26 mouse cellular contexts compared by ENCODE assay signal in genomic region chr15:67626704-67627287, GRCm38 (mm10).
DNase-seq lines count a peak whose midpoint lies in the region; ATAC-seq and TF ChIP-seq lines count a peak whose summit lies in the region.
"Had no signal": no experiment of that assay in that cellular context is flagged by ENCODE, and none has a peak within 500 bp of the region (broad histone marks: within the 10 kb centered on the region; RNA-seq: fewer than 3 reads in every experiment).

No protein-coding gene starts in this region.

- no peak overlapping the region for H3K27ac ChIP-seq in liver, postnatal 0 days (ENCODE audit: low read depth)
- no peak overlapping the region for H3K27ac ChIP-seq in liver, embryonic 11.5 days (ENCODE audit: low read depth, low read length)
- H3K27ac ChIP-seq in heart, embryonic 11.5 days (ENCODE audit: low read depth, low read length): no peak overlapping the region
- H3K27ac ChIP-seq: embryonic facial prominence, embryonic 13.5 days; forebrain, embryonic 10.5 days; forebrain, embryonic 13.5 days; hindbrain, embryonic 10.5 days; hindbrain, embryonic 13.5 days had no signal

- H3K4me2 ChIP-seq in liver, postnatal 0 days (ENCODE audit: low read depth, low read length): no peak overlapping the region
- no peak overlapping the region for H3K4me2 ChIP-seq in liver, embryonic 11.5 days
- no peak overlapping the region for H3K4me2 ChIP-seq in heart, embryonic 11.5 days
- H3K4me2 ChIP-seq: embryonic facial prominence, embryonic 13.5 days; forebrain, embryonic 13.5 days; hindbrain, embryonic 13.5 days had no signal

- no peak overlapping the region for H3ac ChIP-seq in C2C12 (ENCODE audit: control insufficient read depth, insufficient read length, low read depth)

- no peak for TF ChIP-seq EP300 in liver, postnatal 0 days (IDR thresholded peaks at IDR 0.05; ENCODE audit: low read depth)

- DNase-seq in liver, postnatal 0 days: no peak
- no peak for DNase-seq in liver, embryonic 11.5 days (ENCODE audit: low spot score)
- DNase-seq in left cerebral cortex, postnatal 36 days (ENCODE audit: low spot score in 2 of 2): no peak
- DNase-seq: adrenal gland, postnatal 10 days; adrenal gland, postnatal 36 days; B cell, adult 2 months; cerebellum, adult 18-20 months; cerebellum, adult 9-10 months; cerebellum, postnatal 14 days; gastrocnemius, postnatal 25 days; heart, adult 18-20 months; kidney, adult 2 months had no signal

- H3K79me2 ChIP-seq in C2C12 (ENCODE audit: control insufficient read depth, insufficient read depth): no peaks in the 10 kb centered on the region

- H3K9me3 ChIP-seq in liver, postnatal 0 days (ENCODE audit: low read length): no peaks in the 10 kb centered on the region
- H3K9me3 ChIP-seq in liver, embryonic 11.5 days (ENCODE audit: control insufficient read depth, low read length): no peaks in the 10 kb centered on the region; the same call in 1 of the 2 replicates
- H3K9me3 ChIP-seq in heart, embryonic 11.5 days (replicated peaks; ENCODE audit: control insufficient read depth, low read length): no peaks in the 10 kb centered on the region; the same call in 1 of the 2 replicates
- H3K9me3 ChIP-seq: G1E; hindbrain, embryonic 13.5 days had no signal

- 0 out of 2 replicates have a peak, but pooled peaks have one; percentile 11 for TF ChIP-seq CTCF in liver, postnatal 0 days (IDR thresholded peaks at IDR 0.05; ENCODE audit: low read depth)
- no peak for TF ChIP-seq CTCF in C2C12 (IDR thresholded peaks at IDR 0.05; ENCODE audit: control insufficient read depth, insufficient read depth, insufficient read length)

- no peak overlapping the region for H3K4me3 ChIP-seq in liver, postnatal 0 days (ENCODE audit: low read depth, low read length)
- no peak overlapping the region for H3K4me3 ChIP-seq in liver, embryonic 11.5 days (ENCODE audit: low read depth, low read length)
- H3K4me3 ChIP-seq in C2C12 (ENCODE audit: insufficient read depth, poor library complexity, severe bottlenecking): no peak overlapping the region
- no peak overlapping the region for H3K4me3 ChIP-seq in heart, embryonic 11.5 days (ENCODE audit: low read depth, low read length)
- H3K4me3 ChIP-seq: embryonic facial prominence, embryonic 13.5 days; forebrain, embryonic 10.5 days; forebrain, embryonic 13.5 days; hindbrain, embryonic 10.5 days; hindbrain, embryonic 13.5 days had no signal

- H3K79me3 ChIP-seq in C2C12 (ENCODE audit: low read depth): no peaks in the 10 kb centered on the region

- intact Hi-C loops in left cerebral cortex, postnatal 36 days (cut with DNase I): no loop called here

- no peaks in the 10 kb centered on the region for H3K36me3 ChIP-seq in liver, postnatal 0 days (replicated peaks; ENCODE audit: insufficient read depth, low read length)
- no peaks in the 10 kb centered on the region for H3K36me3 ChIP-seq in liver, embryonic 11.5 days (ENCODE audit: control insufficient read depth, insufficient read depth, low read length)
- no peaks in the 10 kb centered on the region for H3K36me3 ChIP-seq in C2C12 (ENCODE audit: control insufficient read depth, insufficient read depth)
- no peaks in the 10 kb centered on the region for H3K36me3 ChIP-seq in heart, embryonic 11.5 days (ENCODE audit: control insufficient read depth, insufficient read depth, low read length)
- H3K36me3 ChIP-seq: embryonic facial prominence, embryonic 13.5 days; forebrain, embryonic 10.5 days; G1E; hindbrain, embryonic 10.5 days; hindbrain, embryonic 13.5 days had no signal

- ATAC-seq in liver, postnatal 0 days: no peak
- no peak for ATAC-seq in liver, embryonic 11.5 days (replicated peaks; ENCODE audit: low FRiP score)
- ATAC-seq in hematopoietic stem cell, adult 5-6 weeks (replicated peaks in 1 of 2; ENCODE audit: insufficient read depth in 1 of 2, low FRiP score in 2 of 2, low TSS enrichment in 1 of 2, low read depth in 1 of 2, poor library complexity in 2 of 2, severe bottlenecking in 2 of 2): peak; percentile 48 to 80; a peak in 1 of 4 replicates
- ATAC-seq in inflammation-experienced regulatory T-cells, adult 6 months: no peak
- ATAC-seq in heart, embryonic 11.5 days (replicated peaks; ENCODE audit: insufficient number of reproducible peaks, low FRiP score, low TSS enrichment): no peak
- ATAC-seq: forebrain, embryonic 13.5 days; forebrain, embryonic 16.5 days; hindbrain, embryonic 16.5 days; intestine, postnatal 0 days; Patski had no signal

- H3K4me1 ChIP-seq in liver, postnatal 0 days (ENCODE audit: insufficient read depth): no peaks in the 10 kb centered on the region
- H3K4me1 ChIP-seq in liver, embryonic 11.5 days (replicated peaks; ENCODE audit: control insufficient read depth, insufficient read depth, low read length): no peaks in the 10 kb centered on the region
- H3K4me1 ChIP-seq in heart, embryonic 11.5 days (ENCODE audit: control insufficient read depth, insufficient read depth, low read length): no peaks in the 10 kb centered on the region
- H3K4me1 ChIP-seq: embryonic facial prominence, embryonic 13.5 days; forebrain, embryonic 10.5 days; forebrain, embryonic 13.5 days; hindbrain, embryonic 10.5 days; hindbrain, embryonic 13.5 days had no signal

- no peaks in the 10 kb centered on the region for H3K27me3 ChIP-seq in liver, postnatal 0 days (ENCODE audit: insufficient read depth, low read length)
- H3K27me3 ChIP-seq in liver, embryonic 11.5 days (replicated peaks; ENCODE audit: control insufficient read depth, insufficient read depth, low read length): no peaks in the 10 kb centered on the region
- H3K27me3 ChIP-seq in C2C12 (ENCODE audit: control insufficient read depth, insufficient read depth, insufficient read length): no peaks in the 10 kb centered on the region
- no peaks in the 10 kb centered on the region for H3K27me3 ChIP-seq in heart, embryonic 11.5 days (ENCODE audit: control insufficient read depth, insufficient read depth, low read length)
- H3K27me3 ChIP-seq: embryonic facial prominence, embryonic 13.5 days; forebrain, embryonic 13.5 days; hindbrain, embryonic 13.5 days had no signal

- H3K9ac ChIP-seq in liver, postnatal 0 days (replicated peaks): no peak overlapping the region
- no peak overlapping the region for H3K9ac ChIP-seq in liver, embryonic 11.5 days (ENCODE audit: low read depth, low read length)
- no peak overlapping the region for H3K9ac ChIP-seq in heart, embryonic 11.5 days (ENCODE audit: low read depth, low read length)
- H3K9ac ChIP-seq: embryonic facial prominence, embryonic 13.5 days; forebrain, embryonic 13.5 days; hindbrain, embryonic 13.5 days had no signal

- WGBS in liver, postnatal 0 days (ENCODE audit: insufficient replicate concordance): 49% methylated on average over 3 of the region's 3 CpGs
- 71% methylated on average over 3 of the region's 3 CpGs for WGBS in liver, embryonic 11.5 days
- 81% methylated on average over 3 of the region's 3 CpGs for WGBS in heart, embryonic 11.5 days (ENCODE audit: insufficient replicate concordance)

TF ChIP-seq in C2C12, 6 proteins besides CTCF, POLR2A, EP300 and RAD21:
- TF ChIP-seq MAX (IDR thresholded peaks at IDR 0.05) (no peak), MYOD1 (IDR thresholded peaks at IDR 0.05; ENCODE audit: control insufficient read depth, insufficient read length, low read depth) (peak; percentile 4)

Comparison
In these comparisons a context has a peak if more than half of its experiments do, and no peak if none do; other contexts are left out.
1. ATAC-seq: peak in hematopoietic stem cell, adult 5-6 weeks (2 of 2); none in liver, postnatal 0 days (single experiment), liver, embryonic 11.5 days (single experiment), inflammation-experienced regulatory T-cells, adult 6 months (single experiment) and heart, embryonic 11.5 days (single experiment).